Mouse (Mus musculus) CH12.LX (cell line): Measurements from ENCODE around the gene Hist1h2an. TPM values are rescaled to one million over a fixed set of nuclear protein-coding genes. Genes with fewer than 3 reads are reported as not detected.

Source experiments
- DNase-seq: peaks from one replicate; pipeline ENCODE4 v3.0.0-alpha.2; 2013; ENCODE audit errors: extremely low read depth
- H3K27ac ChIP-seq: 2 replicates; pipeline ENCODE4 v1.5.1; 2012; ENCODE audit warnings: low read depth, mild to moderate bottlenecking, control low read depth, moderate library complexity; ENCODE audit not compliant: insufficient read depth
- H3K27me3 ChIP-seq: replicated peaks from 2 replicates; pipeline ENCODE3; 2012; ENCODE audit warnings: inconsistent platforms
- H3K36me3 ChIP-seq, 2 experiments: replicated peaks in 1 of 2; 2 replicates each; pipeline versions ENCODE3 to v1.6.1; 2012; ENCODE audit warnings: inconsistent platforms in 1 of 2, low read length in 1 of 2, mild to moderate bottlenecking in 1 of 2, mixed read lengths in 1 of 2, moderate library complexity in 1 of 2; ENCODE audit not compliant: control insufficient read depth in 1 of 2, insufficient read depth in 1 of 2
- H3K4me1 ChIP-seq, 2 experiments: 2 replicates each; pipeline ENCODE4 v1.6.1; 2012; ENCODE audit warnings: inconsistent platforms in 1 of 2, moderate library complexity in 1 of 2; ENCODE audit not compliant: insufficient read depth in 2 of 2, control insufficient read depth in 1 of 2
- H3K4me2 ChIP-seq: 2 replicates; pipeline ENCODE4 v1.6.1; 2012; ENCODE audit warnings: low read depth, mild to moderate bottlenecking, control low read depth; ENCODE audit not compliant: poor library complexity, insufficient read depth, severe bottlenecking
- H3K4me3 ChIP-seq, 3 experiments: fragments of 150-350 bp in 1 of 3; sonication (generic) in 1 of 3; replicated peaks in 1 of 3; 2 replicates each; pipeline versions ENCODE3 to v1.5.1; 2011 to 2012; ENCODE audit warnings: low read depth in 2 of 3, low read length in 2 of 3, mild to moderate bottlenecking in 2 of 3, moderate library complexity in 2 of 3, control low read depth in 1 of 3, improper control_type of control experiment in 1 of 3, inconsistent platforms in 1 of 3, mixed read lengths in 1 of 3; ENCODE audit not compliant: poor library complexity in 1 of 3
- H3K79me2 ChIP-seq: replicated peaks from 2 replicates; pipeline ENCODE4 v1.6.1; 2012; ENCODE audit warnings: mild to moderate bottlenecking, moderate library complexity; ENCODE audit not compliant: control insufficient read depth, poor library complexity, insufficient read depth, severe bottlenecking; ENCODE audit errors: extremely low read depth
- H3K9ac ChIP-seq: 2 replicates; pipeline ENCODE4 v1.6.1; 2012; ENCODE audit warnings: low read depth, mild to moderate bottlenecking, control low read depth, moderate library complexity; ENCODE audit not compliant: insufficient read depth
- H3K9me3 ChIP-seq: replicated peaks from 2 replicates; pipeline ENCODE3; 2012; ENCODE audit warnings: low read length, inconsistent platforms, mixed read lengths
- BHLHE40 ChIP-seq: IDR thresholded peaks from 2 replicates; pipeline ENCODE4 v1.6.1; 2011; ENCODE audit warnings: mild to moderate bottlenecking, low read depth, low read length, improper control_type of control experiment
- CHD1 ChIP-seq: IDR thresholded peaks from 2 replicates; pipeline ENCODE4 v1.6.1; 2012; ENCODE audit warnings: low read depth, low read length, improper control_type of control experiment, inconsistent platforms
- CHD2 ChIP-seq: IDR thresholded peaks from 2 replicates; pipeline ENCODE4 v1.6.1; 2011; ENCODE audit warnings: low read length, improper control_type of control experiment
- CTCF ChIP-seq, 2 experiments: IDR thresholded peaks in 1 of 2; conservative IDR thresholded peaks in 1 of 2; 2 replicates each; pipeline ENCODE4 v1.5.1; 2011 to 2012; ENCODE audit warnings: low read depth in 2 of 2, low read length in 2 of 2, improper control_type of control experiment in 1 of 2, inconsistent platforms in 1 of 2, mild to moderate bottlenecking in 1 of 2, moderate library complexity in 1 of 2
- E2F4 ChIP-seq: IDR thresholded peaks from 2 replicates; pipeline ENCODE4 v1.6.1; 2011; ENCODE audit warnings: low read depth, low read length, improper control_type of control experiment; ENCODE audit not compliant: insufficient replicate concordance
- EP300 ChIP-seq: IDR thresholded peaks from 2 replicates; pipeline ENCODE4 v1.6.1; 2011; ENCODE audit warnings: low read length, improper control_type of control experiment
- ETS1 ChIP-seq: conservative IDR thresholded peaks from 2 replicates; pipeline ENCODE4 v1.6.1; 2012; ENCODE audit warnings: low read depth, mild to moderate bottlenecking, inconsistent platforms, low read length, improper control_type of control experiment, moderate library complexity
- GABPA ChIP-seq: IDR thresholded peaks from 2 replicates; pipeline ENCODE4 v1.6.1; 2012; ENCODE audit warnings: low read depth, low read length, improper control_type of control experiment, inconsistent platforms; ENCODE audit not compliant: insufficient replicate concordance
- IRF4 ChIP-seq: IDR thresholded peaks from 2 replicates; pipeline ENCODE4 v1.6.1; 2014; ENCODE audit warnings: low read depth, mild to moderate bottlenecking, inconsistent platforms, low read length, improper control_type of control experiment
- JUN ChIP-seq: IDR thresholded peaks from 2 replicates; pipeline ENCODE4 v1.6.1; 2011; ENCODE audit warnings: low read depth, mild to moderate bottlenecking, low read length, improper control_type of control experiment, moderate library complexity; ENCODE audit not compliant: insufficient read depth
- JUND ChIP-seq: conservative IDR thresholded peaks from 2 replicates; pipeline ENCODE4 v1.6.1; 2011; ENCODE audit warnings: low read depth, low read length, improper control_type of control experiment
- MAX ChIP-seq: IDR thresholded peaks from 2 replicates; pipeline ENCODE4 v1.6.1; 2011; ENCODE audit warnings: low read length, improper control_type of control experiment
- MEF2A ChIP-seq: IDR thresholded peaks from 2 replicates; pipeline ENCODE4 v1.6.1; 2014; ENCODE audit warnings: low read depth, mild to moderate bottlenecking, inconsistent platforms, low read length, improper control_type of control experiment, borderline replicate concordance
- MXI1 ChIP-seq: IDR thresholded peaks from 2 replicates; pipeline ENCODE4 v1.6.1; 2011; ENCODE audit warnings: mild to moderate bottlenecking, low read depth, low read length, improper control_type of control experiment
- NELFE ChIP-seq: IDR thresholded peaks from 2 replicates; pipeline ENCODE4 v1.6.1; 2011; ENCODE audit warnings: low read depth, low read length, improper control_type of control experiment
- PAX5 ChIP-seq: IDR thresholded peaks from 2 replicates; pipeline ENCODE4 v1.6.1; 2012; ENCODE audit warnings: low read length, inconsistent platforms, mixed read lengths
- RAD21 ChIP-seq: IDR thresholded peaks from 2 replicates; pipeline ENCODE4 v1.6.1; 2011; ENCODE audit warnings: low read depth, mild to moderate bottlenecking, low read length, improper control_type of control experiment, moderate library complexity
- SIN3A ChIP-seq: IDR thresholded peaks from 2 replicates; pipeline ENCODE4 v1.6.1; 2012; ENCODE audit warnings: low read length, improper control_type of control experiment, inconsistent platforms
- SMC3 ChIP-seq: IDR thresholded peaks from 2 replicates; pipeline ENCODE4 v1.6.1; 2011; ENCODE audit warnings: low read depth, low read length, improper control_type of control experiment
- TBP ChIP-seq: conservative IDR thresholded peaks from 2 replicates; pipeline ENCODE4 v1.6.1; 2011; ENCODE audit warnings: low read depth, low read length, improper control_type of control experiment
- USF2 ChIP-seq: conservative IDR thresholded peaks from 2 replicates; pipeline ENCODE4 v1.6.1; 2011; ENCODE audit warnings: low read depth, low read length, improper control_type of control experiment
- ZC3H11A ChIP-seq: IDR thresholded peaks from 2 replicates; pipeline ENCODE4 v1.6.1; 2012; ENCODE audit warnings: low read depth, mild to moderate bottlenecking, inconsistent platforms, low read length, improper control_type of control experiment
- ZKSCAN1 ChIP-seq: IDR thresholded peaks from 2 replicates; pipeline ENCODE4 v1.6.1; 2012; ENCODE audit warnings: low read depth, inconsistent platforms, low read length, improper control_type of control experiment, borderline replicate concordance
- ZMIZ1 ChIP-seq: IDR thresholded peaks from 2 replicates; pipeline ENCODE4 v1.6.1; 2012; ENCODE audit warnings: low read depth, mild to moderate bottlenecking, inconsistent platforms, low read length, improper control_type of control experiment
- ZNF384 ChIP-seq: IDR thresholded peaks from 2 replicates; pipeline ENCODE4 v1.6.1; 2012; ENCODE audit warnings: low read depth, low read length, improper control_type of control experiment, inconsistent platforms
- dilution Hi-C: fragments of 300-500 bp; cut with MboI; formaldehyde crosslinking; loops from 2 replicates; pipeline ENCODE4 v1.14.3; 2020; ENCODE audit warnings: low sequenced_read_pairs; ENCODE audit not compliant: extremely low pct_unique_long_range_greater_than_20kb, extremely low pct_ligation_motif_present
- in situ Hi-C: fragments of 300-500 bp; cut with MboI; formaldehyde crosslinking; loops from 3 replicates; pipeline ENCODE4 v1.14.3; 2019; ENCODE audit warnings: low sequenced_read_pairs, low pct_ligation_motif_present, low pct_unique_long_range_greater_than_20kb, mixed read lengths
- polyA plus RNA-seq: library from polyadenylated mRNA; unstranded; fragments of >175 nt; gene quantifications from 2 replicates; pipeline ENCODE4 v1.2.1, GENCODE M21; 2012; ENCODE audit warnings: low read depth; ENCODE audit not compliant: insufficient read length
- total RNA-seq, 2 experiments: library from RNA; depleted of rRNA; stranded (reverse); fragments of 300-350 nt in 1 of 2; fragments of >200 nt in 1 of 2; gene quantifications; 2 replicates each; pipeline ENCODE4 v1.2.3; 2012 to 2014

Gene Hist1h2an
- total and polyA plus RNA-seq, 3 experiments = 4.7 to 792 (median 7.1) TPM

GRCm38 (mm10) chr13:21795584-21795983, 8.6 kb upstream of the Hist1h2an start:
- peaks cover 0 to 3% of the 10 kb centered on the region in 2 experiments; a peak in 1 of 4 replicates for H3K4me1 ChIP-seq
- no peak overlapping the region for H3K27ac ChIP-seq
- H3K36me3 ChIP-seq = no peaks in the 10 kb centered on the region
- TF ChIP-seq CTCF (conservative IDR thresholded peaks at IDR 0.05 in 1 of 2, IDR thresholded peaks at IDR 0.05 in 1 of 2; ENCODE audit: low read depth in 2 of 2, low read length in 2 of 2) (no peak), TBP (peak; percentile 71; the same call in 1 of the 2 replicates), ZNF384 (no peak), RAD21 (no peak), JUN (no peak), IRF4 (no peak), EP300 (no peak)
- in situ Hi-C loops (no loop called here), dilution Hi-C loops (no loop called here)
- no peak overlapping the region for H3K4me3 ChIP-seq
- no peaks in the 10 kb centered on the region for H3K79me2 ChIP-seq
- H3K4me2 ChIP-seq = no peak overlapping the region
- no peak overlapping the region for H3K9ac ChIP-seq
- no peaks in the 10 kb centered on the region for H3K27me3 ChIP-seq
- no peaks in the 10 kb centered on the region for H3K9me3 ChIP-seq
- no peak for DNase-seq

DNA sequence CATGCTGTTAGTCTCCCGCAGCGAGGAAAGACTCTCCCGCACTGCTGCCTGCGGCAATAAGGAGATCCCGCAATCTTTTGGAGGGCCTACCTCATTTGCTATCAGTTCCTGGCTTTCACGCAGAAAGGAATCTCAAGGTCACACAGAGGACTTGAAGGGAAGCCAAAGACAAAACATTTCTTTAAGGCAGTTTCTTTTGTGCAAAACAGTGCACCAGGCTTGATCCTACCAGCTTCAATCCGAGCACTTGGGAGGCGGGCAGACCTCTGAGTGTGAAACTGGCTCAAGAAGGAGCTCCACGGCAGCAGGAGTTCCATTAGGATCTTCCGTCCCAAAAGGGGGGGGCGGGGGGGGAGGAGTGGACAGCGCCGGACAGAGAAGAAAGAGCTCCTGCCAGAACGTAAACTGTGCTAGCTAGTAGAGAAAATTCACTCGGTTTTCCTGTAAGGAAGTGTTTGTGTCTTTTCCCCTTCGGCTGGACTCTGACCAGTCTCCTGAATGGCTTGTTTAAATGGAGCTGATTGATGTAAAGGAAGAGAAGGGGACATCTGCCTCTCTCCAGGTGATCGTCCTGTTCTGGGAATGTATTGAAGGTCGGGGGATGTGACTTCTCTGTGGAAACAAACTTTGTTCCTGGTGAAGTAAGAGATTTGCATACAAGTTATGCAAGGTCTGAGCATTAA, 3.7 kb upstream of the Hist1h2an start:
- dilution Hi-C loops = no loop called here
- DNase-seq = no peak
- Histone ChIP-seq H3K4me2 (no peak overlapping the region), H3K27ac (no peak overlapping the region), H3K4me3 (no peak overlapping the region), H3K79me2 (no peaks in the 10 kb centered on the region), H3K9ac (no peak overlapping the region), H3K27me3 (no peaks in the 10 kb centered on the region), H3K4me1 (peaks cover 0 to 14% of the 10 kb centered on the region in 2 experiments; a peak in 2 of 4 replicates), H3K36me3 (no peaks in the 10 kb centered on the region), H3K9me3 (no peaks in the 10 kb centered on the region)
- in situ Hi-C loops = no loop called here
- TF ChIP-seq ZMIZ1 (no peak), SMC3 (no peak), CHD1 (no peak), CHD2 (no peak), ETS1 (no peak), ZKSCAN1 (no peak), ZC3H11A (no peak), MEF2A (no peak), USF2 (no peak), NELFE (no peak), ZNF384 (no peak), MAX (no peak), JUND (no peak), GABPA (no peak), BHLHE40 (no peak), SIN3A (no peak), MXI1 (no peak), E2F4 (no peak), PAX5 (no peak)
- TF ChIP-seq, all 38 proteins: peak for 0
